Mouse (Mus musculus) stomach, postnatal 0 days (tissue): ENCODE data around the gene Pimreg.

Source experiments
- CTCF ChIP-seq: IDR thresholded peaks from 2 replicates; pipeline ENCODE4 v1.5.1; 2016; ENCODE audit warnings: antibody characterized with exemption, low read depth, mild to moderate bottlenecking, moderate library complexity
- EP300 ChIP-seq: optimal IDR thresholded peaks from 2 replicates; pipeline ENCODE3; 2016; ENCODE audit warnings: antibody characterized with exemption

DNA sequence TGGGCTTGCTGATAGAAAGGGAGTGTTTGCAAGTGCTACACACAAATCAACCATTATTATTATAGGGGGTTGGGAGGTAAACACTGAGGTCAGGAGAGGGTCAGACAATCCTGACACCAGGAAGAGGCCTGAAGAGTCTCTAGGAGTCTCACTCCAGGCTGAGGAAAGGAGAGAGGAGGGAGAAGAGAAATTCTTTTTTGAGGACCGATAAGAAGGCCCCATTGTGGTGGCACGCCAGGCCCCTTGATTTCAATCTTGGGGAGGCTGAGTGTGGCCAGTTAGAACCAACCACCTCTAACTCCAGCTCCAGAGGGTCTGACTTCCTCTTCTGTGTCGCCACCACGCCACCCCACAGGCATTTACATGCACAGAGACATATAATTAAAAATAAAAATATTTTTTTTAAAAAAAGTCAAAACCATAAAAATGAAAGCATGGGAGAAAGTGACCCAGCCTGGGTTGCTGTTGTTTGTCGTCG is 503 bp upstream of the Pimreg start:
- TF ChIP-seq CTCF (no peak), EP300 (no peak)
